Mouse (Mus musculus) limb, embryonic 15.5 days (tissue): ENCODE data around the gene Agbl4. TPM values are rescaled to one million over a fixed set of nuclear protein-coding genes. Genes with fewer than 3 reads are reported as not detected.
A peak's percentile ranks its signal among the peaks of the same experiment; 100 is the strongest.

Experiments used
- ATAC-seq: fragments of 200-750 bp; cut with Nextera tagmentation; 2 replicates; pipeline ENCODE4 v1.8.0; 2017; ENCODE audit warnings: low read depth, moderate TSS enrichment; ENCODE audit not compliant: insufficient number of reproducible peaks, low FRiP score, low TSS enrichment
- H3K27ac ChIP-seq: fragments of 300-500 bp; sonication (generic); 2 replicates; pipeline ENCODE4 v1.5.1; 2015; ENCODE audit warnings: moderate library complexity, mild to moderate bottlenecking, inconsistent platforms
- H3K27me3 ChIP-seq: fragments of 300-500 bp; sonication (generic); 2 replicates; pipeline ENCODE4 v1.6.1; 2015; ENCODE audit warnings: inconsistent platforms
- H3K36me3 ChIP-seq: fragments of 300-500 bp; sonication (generic); 2 replicates; pipeline ENCODE4 v1.6.1; 2015; ENCODE audit warnings: inconsistent platforms
- H3K4me1 ChIP-seq: fragments of 300-500 bp; sonication (generic); 2 replicates; pipeline ENCODE4 v1.6.1; 2015; ENCODE audit warnings: inconsistent platforms
- H3K4me2 ChIP-seq: fragments of 300-500 bp; sonication (generic); 2 replicates; pipeline ENCODE4 v1.6.1; 2015; ENCODE audit warnings: mild to moderate bottlenecking, inconsistent platforms
- H3K4me3 ChIP-seq: fragments of 300-500 bp; sonication (generic); 2 replicates; pipeline ENCODE4 v1.5.1; 2015; ENCODE audit warnings: mild to moderate bottlenecking, inconsistent platforms
- H3K9ac ChIP-seq: fragments of 300-500 bp; sonication (generic); 2 replicates; pipeline ENCODE4 v1.6.1; 2015; ENCODE audit warnings: inconsistent platforms
- H3K9me3 ChIP-seq: fragments of 300-500 bp; sonication (generic); 2 replicates; pipeline ENCODE4 v1.6.1; 2016; ENCODE audit warnings: inconsistent platforms
- WGBS: fragments of 180-500 bp; shearing (Covaris S2); methylation state at CpG from one replicate; pipeline ENCODE4 v1.1.7; 2015; 5-methylcytosine and 5-hydroxymethylcytosine counted together
- polyA plus RNA-seq: library from polyadenylated mRNA; unstranded; fragments of >200 nt; fragmentation: Nextera tagmentation; extraction: Ambion mirVana; gene quantifications from 2 replicates; pipeline ENCODE4 v1.2.1, GENCODE M21; 2015

Agbl4 gene
- polyA plus RNA-seq, 1 experiment from 2014 or later, result 0.17 TPM

- WGBS, result 45% methylated on average over 8 of the region's 8 CpGs
- no peak for ATAC-seq
- no peaks in the 10 kb centered on the region for H3K27me3 ChIP-seq
- no peaks in the 10 kb centered on the region for H3K9me3 ChIP-seq
- no peak overlapping the region for H3K4me3 ChIP-seq
- H3K4me1 ChIP-seq, result no peaks in the 10 kb centered on the region
- no peak overlapping the region for H3K4me2 ChIP-seq
- no peaks in the 10 kb centered on the region for H3K36me3 ChIP-seq
- no peak overlapping the region for H3K27ac ChIP-seq
- no peak overlapping the region for H3K9ac ChIP-seq
These were observed 1210.5 kb downstream of the Agbl4 start for GRCm38 (mm10) chr4:111607826-111608500.

GRCm38 (mm10) chr4:111621865-111622264 lies 1224.4 kb downstream of the Agbl4 start:
- H3K4me1 ChIP-seq, result no peaks in the 10 kb centered on the region
- H3K4me3 ChIP-seq, result no peak overlapping the region
- no peak overlapping the region for H3K9ac ChIP-seq
- no peak overlapping the region for H3K27ac ChIP-seq
- no peaks in the 10 kb centered on the region for H3K36me3 ChIP-seq
- H3K9me3 ChIP-seq, result no peaks in the 10 kb centered on the region
- ATAC-seq, result no peak
- WGBS, result 45% methylated on average over 2 of the region's 2 CpGs
- no peak overlapping the region for H3K4me2 ChIP-seq
- H3K27me3 ChIP-seq, result no peaks in the 10 kb centered on the region

GRCm38 (mm10) chr4:111624914-111625313 lies 1227.5 kb downstream of the Agbl4 start:
- H3K36me3 ChIP-seq, result no peaks in the 10 kb centered on the region
- no peak overlapping the region for H3K4me3 ChIP-seq
- H3K9me3 ChIP-seq, result no peaks in the 10 kb centered on the region
- WGBS, result 32% methylated on average over 5 of the region's 5 CpGs
- no peaks in the 10 kb centered on the region for H3K4me1 ChIP-seq
- ATAC-seq, result no peak
- no peak overlapping the region for H3K27ac ChIP-seq
- no peak overlapping the region for H3K9ac ChIP-seq
- H3K4me2 ChIP-seq, result no peak overlapping the region
- no peaks in the 10 kb centered on the region for H3K27me3 ChIP-seq

GRCm38 (mm10) chr4:111626118-111626830 lies 1228.8 kb downstream of the Agbl4 start:
- H3K4me3 ChIP-seq, result no peak overlapping the region
- no peaks in the 10 kb centered on the region for H3K27me3 ChIP-seq
- no peaks in the 10 kb centered on the region for H3K9me3 ChIP-seq
- no peaks in the 10 kb centered on the region for H3K4me1 ChIP-seq
- H3K36me3 ChIP-seq, result no peaks in the 10 kb centered on the region
- no peak overlapping the region for H3K4me2 ChIP-seq
- WGBS, result 40% methylated on average over 8 of the region's 8 CpGs
- H3K27ac ChIP-seq, result no peak overlapping the region
- no peak overlapping the region for H3K9ac ChIP-seq
- no peak for ATAC-seq

- Histone ChIP-seq H3K27me3 (no peaks in the 10 kb centered on the region), H3K27ac (no peak overlapping the region), H3K9me3 (no peaks in the 10 kb centered on the region), H3K9ac (no peak overlapping the region), H3K4me1 (no peaks in the 10 kb centered on the region), H3K4me3 (no peak overlapping the region), H3K4me2 (no peak overlapping the region), H3K36me3 (no peaks in the 10 kb centered on the region)
- 70% methylated on average over 1 of the region's 1 CpGs for WGBS
- ATAC-seq, result no peak
These were observed 1235.2 kb downstream of the Agbl4 start for GRCm38 (mm10) chr4:111632615-111633014.

GRCm38 (mm10) chr4:111635538-111636124 lies 1238.2 kb downstream of the Agbl4 start:
- Histone ChIP-seq H3K4me1 (no peaks in the 10 kb centered on the region), H3K27ac (no peak overlapping the region), H3K9ac (no peak overlapping the region), H3K9me3 (no peaks in the 10 kb centered on the region), H3K36me3 (no peaks in the 10 kb centered on the region), H3K4me2 (no peak overlapping the region), H3K27me3 (no peaks in the 10 kb centered on the region), H3K4me3 (no peak overlapping the region)
- no peak for ATAC-seq
- WGBS, result 77% methylated on average over 3 of the region's 3 CpGs

GRCm38 (mm10) chr4:111638948-111639708 lies 1241.7 kb downstream of the Agbl4 start:
- H3K36me3 ChIP-seq, result no peaks in the 10 kb centered on the region
- no peak overlapping the region for H3K4me3 ChIP-seq
- H3K4me1 ChIP-seq, result no peaks in the 10 kb centered on the region
- no peaks in the 10 kb centered on the region for H3K27me3 ChIP-seq
- H3K9me3 ChIP-seq, result no peaks in the 10 kb centered on the region
- H3K9ac ChIP-seq, result no peak overlapping the region
- H3K4me2 ChIP-seq, result no peak overlapping the region
- WGBS, result 76% methylated on average over 5 of the region's 5 CpGs
- ATAC-seq, result no peak
- no peak overlapping the region for H3K27ac ChIP-seq

GRCm38 (mm10) chr4:111645117-111645830 lies 1247.8 kb downstream of the Agbl4 start:
- H3K9me3 ChIP-seq, result no peaks in the 10 kb centered on the region
- no peak; the same call in 1 of the 2 replicates for ATAC-seq
- H3K27ac ChIP-seq, result no peak overlapping the region
- no peaks in the 10 kb centered on the region for H3K36me3 ChIP-seq
- no peak overlapping the region for H3K4me3 ChIP-seq
- H3K4me2 ChIP-seq, result no peak overlapping the region
- WGBS, result 63% methylated on average over 6 of the region's 6 CpGs
- H3K27me3 ChIP-seq, result no peaks in the 10 kb centered on the region
- H3K4me1 ChIP-seq, result no peaks in the 10 kb centered on the region; the same call in 1 of the 2 replicates
- H3K9ac ChIP-seq, result no peak overlapping the region

- Histone ChIP-seq H3K27ac (no peak overlapping the region), H3K4me2 (no peak overlapping the region), H3K4me3 (no peak overlapping the region), H3K36me3 (no peaks in the 10 kb centered on the region), H3K27me3 (no peaks in the 10 kb centered on the region), H3K9ac (no peak overlapping the region), H3K4me1 (no peaks in the 10 kb centered on the region; the same call in 1 of the 2 replicates), H3K9me3 (no peaks in the 10 kb centered on the region)
- WGBS, result 53% methylated on average over 1 of the region's 1 CpGs
- no peak for ATAC-seq
These were observed 1248.3 kb downstream of the Agbl4 start for GRCm38 (mm10) chr4:111645831-111646166.

- H3K4me1 ChIP-seq, result no peaks in the 10 kb centered on the region
- no peaks in the 10 kb centered on the region for H3K9me3 ChIP-seq
- WGBS, result 57% methylated on average over 1 of the region's 1 CpGs
- H3K27ac ChIP-seq, result no peak overlapping the region
- no peak overlapping the region for H3K4me2 ChIP-seq
- H3K4me3 ChIP-seq, result no peak overlapping the region
- H3K9ac ChIP-seq, result no peak overlapping the region
- ATAC-seq, result no peak
- no peaks in the 10 kb centered on the region for H3K36me3 ChIP-seq
- H3K27me3 ChIP-seq, result no peaks in the 10 kb centered on the region
These were observed 1256.0 kb downstream of the Agbl4 start for GRCm38 (mm10) chr4:111653451-111653850.

GRCm38 (mm10) chr4:111663730-111664129 lies 1266.3 kb downstream of the Agbl4 start:
- H3K9me3 ChIP-seq, result no peaks in the 10 kb centered on the region
- no peak for ATAC-seq
- peak overlapping the region; percentile 33; the same call in 1 of the 2 replicates for H3K27ac ChIP-seq
- H3K36me3 ChIP-seq, result no peaks in the 10 kb centered on the region
- no peak overlapping the region for H3K4me3 ChIP-seq
- H3K27me3 ChIP-seq, result no peaks in the 10 kb centered on the region
- peaks cover 9% of the 10 kb centered on the region for H3K4me1 ChIP-seq
- no peak overlapping the region for H3K9ac ChIP-seq
- H3K4me2 ChIP-seq, result no peak overlapping the region
- 12% methylated on average over 1 of the region's 1 CpGs for WGBS
